Comparison of ENCODE assay signal across 7 mouse cellular contexts in genomic region chr12:116585001-116585400, GRCm38 (mm10).
DNase-seq lines count a peak whose midpoint lies in the region; ATAC-seq lines count a peak whose summit lies in the region.

No protein-coding gene starts in this region.

- no peak overlapping the region for H3K9ac ChIP-seq in limb, embryonic 13.5 days
- no peak overlapping the region for H3K9ac ChIP-seq in stomach, embryonic 14.5 days (replicated peaks; ENCODE audit: low read depth, low read length)
- H3K9ac ChIP-seq in liver, embryonic 12.5 days, result no peak overlapping the region

- 0 out of 2 replicates have a peak, but pooled peaks have one; percentile 15 for ATAC-seq in limb, embryonic 13.5 days (ENCODE audit: low FRiP score, low read depth)
- ATAC-seq in stomach, embryonic 14.5 days (ENCODE audit: insufficient number of reproducible peaks, insufficient read depth, low FRiP score, low read depth), result peak; percentile 25; the same call in 1 of the 2 replicates
- ATAC-seq in liver, embryonic 12.5 days, result no peak

- no peak for DNase-seq in limb, embryonic 10.5 days (ENCODE audit: low spot score)
- peak; percentile 48 to 52 for DNase-seq in adrenal gland, postnatal 36 days
- DNase-seq in lung, adult 18-20 months, result peak; percentile 87 to 90
- DNase-seq in gastrocnemius, adult 8-10 months (ENCODE audit: low spot score in 2 of 2), result no peak

- no peaks in the 10 kb centered on the region for H3K27me3 ChIP-seq in limb, embryonic 13.5 days
- H3K27me3 ChIP-seq in limb, embryonic 10.5 days (ENCODE audit: low read depth, poor library complexity, severe bottlenecking), result no peaks in the 10 kb centered on the region
- H3K27me3 ChIP-seq in stomach, embryonic 14.5 days (ENCODE audit: control insufficient read depth, insufficient read depth, low read length), result no peaks in the 10 kb centered on the region
- no peaks in the 10 kb centered on the region for H3K27me3 ChIP-seq in liver, embryonic 12.5 days (replicated peaks)

- no peak overlapping the region for H3K4me3 ChIP-seq in limb, embryonic 13.5 days
- no peak overlapping the region for H3K4me3 ChIP-seq in limb, embryonic 10.5 days
- no peak overlapping the region for H3K4me3 ChIP-seq in stomach, embryonic 14.5 days (ENCODE audit: low read depth, low read length)
- no peak overlapping the region for H3K4me3 ChIP-seq in liver, embryonic 12.5 days

- no peak overlapping the region for H3K27ac ChIP-seq in limb, embryonic 13.5 days
- no peak overlapping the region for H3K27ac ChIP-seq in limb, embryonic 10.5 days
- peak overlapping the region; percentile 27; the same call in 1 of the 2 replicates for H3K27ac ChIP-seq in stomach, embryonic 14.5 days (ENCODE audit: low read length)
- H3K27ac ChIP-seq in liver, embryonic 12.5 days, result no peak overlapping the region

- 15% methylated on average over 5 of the region's 5 CpGs for WGBS in limb, embryonic 13.5 days
- WGBS in limb, embryonic 10.5 days, result 34% methylated on average over 5 of the region's 5 CpGs
- 14% methylated on average over 5 of the region's 5 CpGs for WGBS in stomach, embryonic 14.5 days
- 21% methylated on average over 5 of the region's 5 CpGs for WGBS in liver, embryonic 12.5 days (ENCODE audit: insufficient replicate concordance)

- H3K9me3 ChIP-seq in limb, embryonic 13.5 days, result no peaks in the 10 kb centered on the region
- H3K9me3 ChIP-seq in limb, embryonic 10.5 days (replicated peaks), result no peaks in the 10 kb centered on the region
- no peaks in the 10 kb centered on the region for H3K9me3 ChIP-seq in stomach, embryonic 14.5 days (ENCODE audit: control insufficient read depth, low read depth, low read length)
- H3K9me3 ChIP-seq in liver, embryonic 12.5 days (replicated peaks), result no peaks in the 10 kb centered on the region

- no peak overlapping the region for H3K4me2 ChIP-seq in limb, embryonic 13.5 days (replicated peaks)
- H3K4me2 ChIP-seq in stomach, embryonic 14.5 days (replicated peaks; ENCODE audit: low read depth, low read length), result no peak overlapping the region
- no peak overlapping the region for H3K4me2 ChIP-seq in liver, embryonic 12.5 days

- no peaks in the 10 kb centered on the region for H3K36me3 ChIP-seq in limb, embryonic 13.5 days
- H3K36me3 ChIP-seq in limb, embryonic 10.5 days, result no peaks in the 10 kb centered on the region
- no peaks in the 10 kb centered on the region for H3K36me3 ChIP-seq in stomach, embryonic 14.5 days (ENCODE audit: control insufficient read depth, insufficient read depth, low read length)
- H3K36me3 ChIP-seq in liver, embryonic 12.5 days, result no peaks in the 10 kb centered on the region

- peaks cover 5% of the 10 kb centered on the region; the same call in 1 of the 2 replicates for H3K4me1 ChIP-seq in limb, embryonic 13.5 days
- H3K4me1 ChIP-seq in limb, embryonic 10.5 days, result peaks cover 33% of the 10 kb centered on the region
- peaks cover 13% of the 10 kb centered on the region; the same call in 1 of the 2 replicates for H3K4me1 ChIP-seq in stomach, embryonic 14.5 days (ENCODE audit: control insufficient read depth, insufficient read depth, low read length)
- no peaks in the 10 kb centered on the region for H3K4me1 ChIP-seq in liver, embryonic 12.5 days

Comparison
In these comparisons a context has a peak if more than half of its experiments do, and no peak if none do; other contexts are left out.
1. DNase-seq: peak in adrenal gland, postnatal 36 days (2 of 2) and lung, adult 18-20 months (2 of 2); none in limb, embryonic 10.5 days (single experiment) and gastrocnemius, adult 8-10 months (0 of 2).